8 mouse cellular contexts compared by ENCODE assay signal in genomic region chr1:182020831-182021460, GRCm38 (mm10). TPM values are rescaled to one million over a fixed set of nuclear protein-coding genes. Genes with fewer than 3 reads are reported as not detected.
DNase-seq lines count a peak whose midpoint lies in the region; ATAC-seq lines count a peak whose summit lies in the region.

No protein-coding gene starts in this region.

- H3K4me2 ChIP-seq in forebrain, embryonic 14.5 days (ENCODE audit: low read length) = peak overlapping the region; percentile 74
- peak overlapping the region; percentile 90 for H3K4me2 ChIP-seq in kidney, embryonic 14.5 days (replicated peaks; ENCODE audit: low read depth, low read length)
- H3K4me2 ChIP-seq in midbrain, embryonic 15.5 days = peak overlapping the region; percentile 48

- H3K27me3 ChIP-seq in forebrain, embryonic 14.5 days (replicated peaks; ENCODE audit: control insufficient read depth, insufficient read depth, low read length) = no peaks in the 10 kb centered on the region
- no peaks in the 10 kb centered on the region for H3K27me3 ChIP-seq in kidney, embryonic 14.5 days (ENCODE audit: control insufficient read depth, insufficient read depth, low read length)
- H3K27me3 ChIP-seq in midbrain, embryonic 15.5 days (replicated peaks) = no peaks in the 10 kb centered on the region

- peak; percentile 25 to 42 for DNase-seq in frontal cortex, postnatal 10 days (ENCODE audit: low spot score in 2 of 2)
- DNase-seq in frontal cortex, postnatal 14 days (ENCODE audit: low spot score in 2 of 2) = no peak
- DNase-seq in Muller cell, postnatal 12 days (ENCODE audit: inconsistent ontology term) = peak; percentile 64
- peak; percentile 56 for DNase-seq in forebrain, embryonic 14.5 days (ENCODE audit: low spot score)
- no peak for DNase-seq in urinary bladder, adult 18-20 months (ENCODE audit: low spot score in 2 of 2)

- H3K36me3 ChIP-seq in forebrain, embryonic 14.5 days (ENCODE audit: control insufficient read depth, insufficient read depth, low read length) = peaks cover under 1% of the 10 kb centered on the region; the same call in 1 of the 2 replicates
- no peaks in the 10 kb centered on the region for H3K36me3 ChIP-seq in kidney, embryonic 14.5 days (ENCODE audit: control insufficient read depth, insufficient read depth, low read length)
- no peaks in the 10 kb centered on the region for H3K36me3 ChIP-seq in midbrain, embryonic 15.5 days (replicated peaks)

- 6% methylated on average over 11 of the region's 11 CpGs for WGBS in forebrain, embryonic 14.5 days
- WGBS in kidney, embryonic 14.5 days = 26% methylated on average over 11 of the region's 11 CpGs
- 12% methylated on average over 11 of the region's 11 CpGs for WGBS in midbrain, embryonic 15.5 days

- H3K9me3 ChIP-seq in forebrain, embryonic 14.5 days (replicated peaks; ENCODE audit: control insufficient read depth, low read length) = no peaks in the 10 kb centered on the region
- no peaks in the 10 kb centered on the region for H3K9me3 ChIP-seq in kidney, embryonic 14.5 days (ENCODE audit: control insufficient read depth, low read length)
- no peaks in the 10 kb centered on the region for H3K9me3 ChIP-seq in midbrain, embryonic 15.5 days

- H3K27ac ChIP-seq in forebrain, embryonic 14.5 days (ENCODE audit: low read depth, low read length) = peak overlapping the region; percentile 99
- no peak overlapping the region for H3K27ac ChIP-seq in kidney, embryonic 14.5 days (ENCODE audit: low read depth, low read length)
- peak overlapping the region; percentile 99 for H3K27ac ChIP-seq in midbrain, embryonic 15.5 days

- ATAC-seq in forebrain, embryonic 14.5 days = peak; percentile 5; the same call in 1 of the 2 replicates
- 0 out of 2 replicates have a peak, but pooled peaks have one; percentile 2 for ATAC-seq in kidney, embryonic 14.5 days (ENCODE audit: low FRiP score, low TSS enrichment)
- ATAC-seq in midbrain, embryonic 15.5 days (replicated peaks) = peak; percentile 15
- no peak for ATAC-seq in frontal cortex, adult (ENCODE audit: low TSS enrichment)

- H3K9ac ChIP-seq in forebrain, embryonic 14.5 days (ENCODE audit: low read length) = peak overlapping the region; percentile 97
- H3K9ac ChIP-seq in kidney, embryonic 14.5 days (ENCODE audit: low read depth, low read length) = peak overlapping the region; percentile 97; the same call in 1 of the 2 replicates
- peak overlapping the region; percentile 79 for H3K9ac ChIP-seq in midbrain, embryonic 15.5 days

- H3K4me1 ChIP-seq in forebrain, embryonic 14.5 days (ENCODE audit: control insufficient read depth, insufficient read depth, low read length) = peaks cover 15% of the 10 kb centered on the region
- peaks cover 6% of the 10 kb centered on the region; the same call in 1 of the 2 replicates for H3K4me1 ChIP-seq in kidney, embryonic 14.5 days (ENCODE audit: control insufficient read depth, insufficient read depth, low read length)
- H3K4me1 ChIP-seq in midbrain, embryonic 15.5 days = peaks cover 27% of the 10 kb centered on the region

- H3K4me3 ChIP-seq in forebrain, embryonic 14.5 days (ENCODE audit: low read depth, low read length) = peak overlapping the region; percentile 89
- peak overlapping the region; percentile 93 for H3K4me3 ChIP-seq in kidney, embryonic 14.5 days (ENCODE audit: low read length)
- H3K4me3 ChIP-seq in midbrain, embryonic 15.5 days = peak overlapping the region; percentile 58

RNA-seq across cellular contexts. Expression of gene Enah, which starts 1.2 kb away (rescaled TPM):
- 19.9 and 24.7 TPM in 2 replicates for polyA plus RNA-seq in forebrain, embryonic 14.5 days (2014; fragmentation: Nextera tagmentation; extraction: Ambion mirVana)
- 25.6 and 28.8 TPM in 2 replicates for polyA plus RNA-seq in kidney, embryonic 14.5 days (2014; fragmentation: Nextera tagmentation; extraction: Ambion mirVana)
- 34.6 and 36.1 TPM in 2 replicates for polyA plus RNA-seq in midbrain, embryonic 15.5 days (2015; fragmentation: Nextera tagmentation; extraction: Ambion mirVana)

Comparison
In these comparisons a context has a peak if more than half of its experiments do, and no peak if none do; other contexts are left out.
1. DNase-seq: peak in frontal cortex, postnatal 10 days (2 of 2), Muller cell, postnatal 12 days (single experiment) and forebrain, embryonic 14.5 days (single experiment); none in frontal cortex, postnatal 14 days (0 of 2) and urinary bladder, adult 18-20 months (0 of 2).
2. Peak in every context shown above with its lines, with median percentiles within 50 percentile points of each other: H3K4me2 ChIP-seq, H3K4me3 ChIP-seq and H3K9ac ChIP-seq.